Mouse (Mus musculus) erythroblast, embryonic 14.5 days (primary cell): ENCODE data around the gene Hsd17b7. TPM values are rescaled to one million over a fixed set of nuclear protein-coding genes. Genes with fewer than 3 reads are reported as not detected.

Experiments
- H3K27me3 ChIP-seq: 2 replicates; pipeline ENCODE4 v1.6.1; 2012; ENCODE audit warnings: inconsistent platforms; ENCODE audit not compliant: control insufficient read depth
- H3K36me3 ChIP-seq: 2 replicates; pipeline ENCODE4 v1.6.1; 2012; ENCODE audit warnings: mild to moderate bottlenecking, inconsistent platforms; ENCODE audit not compliant: control insufficient read depth
- H3K4me1 ChIP-seq: 2 replicates; pipeline ENCODE4 v1.6.1; 2012; ENCODE audit warnings: inconsistent platforms; ENCODE audit not compliant: control insufficient read depth
- H3K4me3 ChIP-seq: replicated peaks from 2 replicates; pipeline ENCODE3; 2012; ENCODE audit warnings: moderate library complexity, mild to moderate bottlenecking, inconsistent platforms
- H3K9me3 ChIP-seq: 2 replicates; pipeline ENCODE4 v1.6.1; 2012; ENCODE audit warnings: low read length, inconsistent platforms, mixed read lengths; ENCODE audit not compliant: control insufficient read depth
- GATA1 ChIP-seq: IDR thresholded peaks from 2 replicates; pipeline ENCODE4 v1.6.1; 2012; ENCODE audit warnings: low read length, inconsistent platforms, mixed read lengths
- TAL1 ChIP-seq: IDR thresholded peaks from 3 replicates; pipeline ENCODE4 v1.6.1; 2012; ENCODE audit warnings: low read length, inconsistent platforms, mixed read lengths
- polyA plus RNA-seq: library from polyadenylated mRNA; stranded (reverse); fragments of >175 nt; gene quantifications from 2 replicates; pipeline ENCODE4 v1.2.3, GENCODE M21; 2012

Hsd17b7 gene
- polyA plus RNA-seq, 1 experiment, result 0.02 TPM

- TF ChIP-seq GATA1 (no peak), TAL1 (no peak)
- no peaks in the 10 kb centered on the region for H3K27me3 ChIP-seq
- no peaks in the 10 kb centered on the region for H3K36me3 ChIP-seq
- H3K4me1 ChIP-seq, result no peaks in the 10 kb centered on the region
- no peaks in the 10 kb centered on the region for H3K9me3 ChIP-seq
- no peak overlapping the region for H3K4me3 ChIP-seq
Measured at GRCm38 (mm10) chr1:169924567-169924966, 44.5 kb downstream of the Hsd17b7 start.

GRCm38 (mm10) chr1:169921710-169922211 is 47.3 kb downstream of the Hsd17b7 start:
- no peaks in the 10 kb centered on the region for H3K4me1 ChIP-seq
- H3K9me3 ChIP-seq, result no peaks in the 10 kb centered on the region
- no peak overlapping the region for H3K4me3 ChIP-seq
- no peaks in the 10 kb centered on the region for H3K27me3 ChIP-seq
- H3K36me3 ChIP-seq, result no peaks in the 10 kb centered on the region
- TF ChIP-seq TAL1 (no peak), GATA1 (no peak)

- no peak overlapping the region for H3K4me3 ChIP-seq
- H3K9me3 ChIP-seq, result no peaks in the 10 kb centered on the region
- TF ChIP-seq TAL1, result no peak
- no peak for TF ChIP-seq GATA1
- no peaks in the 10 kb centered on the region for H3K36me3 ChIP-seq
- H3K27me3 ChIP-seq, result no peaks in the 10 kb centered on the region
- no peaks in the 10 kb centered on the region for H3K4me1 ChIP-seq
Measured at GRCm38 (mm10) chr1:169919211-169919610, 49.8 kb downstream of the Hsd17b7 start.

GRCm38 (mm10) chr1:169917998-169918397 is 51.0 kb downstream of the Hsd17b7 start:
- Histone ChIP-seq H3K36me3 (no peaks in the 10 kb centered on the region), H3K4me1 (no peaks in the 10 kb centered on the region), H3K27me3 (no peaks in the 10 kb centered on the region), H3K9me3 (no peaks in the 10 kb centered on the region), H3K4me3 (no peak overlapping the region)
- TF ChIP-seq TAL1 (no peak), GATA1 (no peak)

- no peak overlapping the region for H3K4me3 ChIP-seq
- H3K27me3 ChIP-seq, result no peaks in the 10 kb centered on the region
- H3K36me3 ChIP-seq, result no peaks in the 10 kb centered on the region
- TF ChIP-seq GATA1 (no peak), TAL1 (no peak)
- no peaks in the 10 kb centered on the region for H3K4me1 ChIP-seq
- H3K9me3 ChIP-seq, result no peaks in the 10 kb centered on the region
Measured at GRCm38 (mm10) chr1:169917115-169917796, 51.8 kb downstream of the Hsd17b7 start.

DNA sequence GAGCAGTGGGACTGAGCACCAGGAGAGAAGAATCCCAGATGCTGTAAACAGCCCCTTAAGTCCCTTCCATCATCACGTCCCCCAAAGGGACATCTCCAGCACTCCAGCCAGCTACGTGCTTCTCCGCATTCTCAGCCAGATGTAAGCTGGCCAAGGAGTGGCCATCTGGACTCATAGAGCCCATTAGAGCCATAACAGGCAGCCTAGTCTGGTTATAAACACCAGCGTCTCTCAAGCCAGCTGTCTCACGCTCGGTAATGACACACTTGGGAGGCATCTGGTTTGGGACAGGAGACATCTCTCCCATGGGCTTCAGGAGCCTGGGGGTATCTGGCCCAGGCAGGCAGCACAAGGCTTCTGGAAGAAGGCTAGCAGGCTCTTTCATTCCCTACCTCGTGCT is 52.4 kb downstream of the Hsd17b7 start:
- TF ChIP-seq TAL1 (no peak), GATA1 (no peak)
- Histone ChIP-seq H3K9me3 (no peaks in the 10 kb centered on the region), H3K27me3 (no peaks in the 10 kb centered on the region), H3K36me3 (no peaks in the 10 kb centered on the region), H3K4me3 (no peak overlapping the region), H3K4me1 (no peaks in the 10 kb centered on the region)

DNA sequence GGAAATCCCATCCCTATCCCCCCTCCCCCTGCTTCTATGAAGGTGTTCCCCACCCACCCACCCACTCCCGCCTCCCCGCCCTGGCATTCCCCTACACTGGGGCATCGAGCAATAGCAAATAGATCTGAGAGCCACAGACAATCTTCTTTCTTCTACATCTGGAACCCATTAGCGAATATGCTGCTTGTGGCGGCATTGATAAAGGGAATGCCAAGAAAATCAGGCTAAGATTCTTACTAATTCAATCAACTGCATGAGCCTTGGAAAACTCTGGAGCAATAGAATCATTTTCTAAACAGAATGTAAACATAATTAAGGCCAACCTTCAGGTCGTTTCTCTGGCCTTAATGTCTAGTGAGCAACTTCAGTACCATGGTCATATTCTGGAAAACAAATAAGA is 57.5 kb downstream of the Hsd17b7 start:
- Histone ChIP-seq H3K36me3 (no peaks in the 10 kb centered on the region), H3K4me3 (no peak overlapping the region), H3K9me3 (peaks cover 5% of the 10 kb centered on the region; the same call in 1 of the 2 replicates), H3K27me3 (no peaks in the 10 kb centered on the region), H3K4me1 (no peaks in the 10 kb centered on the region)
- no peak for TF ChIP-seq GATA1
- TF ChIP-seq TAL1, result no peak

DNA sequence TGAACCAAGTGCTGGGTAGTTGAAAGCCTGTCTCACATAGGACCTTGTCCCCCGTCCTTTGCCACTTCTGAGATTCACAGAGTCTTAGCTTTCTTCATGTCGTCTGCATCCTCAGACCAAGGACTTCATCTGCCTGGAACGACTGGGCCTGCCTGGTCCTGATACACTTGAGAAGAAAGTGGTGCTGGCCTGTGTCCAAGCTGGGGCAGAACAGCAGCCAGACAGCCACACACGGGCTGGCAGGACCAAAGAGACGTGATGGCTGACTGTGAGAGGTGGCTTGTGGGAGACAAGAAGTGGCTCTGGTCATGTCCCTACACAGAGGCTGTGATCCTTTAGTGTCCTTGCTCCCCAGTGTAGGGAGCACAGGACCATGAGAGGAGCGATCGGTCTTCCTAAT is 58.3 kb downstream of the Hsd17b7 start:
- no peaks in the 10 kb centered on the region for H3K4me1 ChIP-seq
- H3K9me3 ChIP-seq, result peaks cover 5% of the 10 kb centered on the region; the same call in 1 of the 2 replicates
- no peaks in the 10 kb centered on the region for H3K27me3 ChIP-seq
- no peaks in the 10 kb centered on the region for H3K36me3 ChIP-seq
- TF ChIP-seq GATA1, result no peak
- no peak overlapping the region for H3K4me3 ChIP-seq

- no peak for TF ChIP-seq GATA1
- no peak for TF ChIP-seq TAL1
- Histone ChIP-seq H3K36me3 (no peaks in the 10 kb centered on the region), H3K4me3 (no peak overlapping the region), H3K4me1 (no peaks in the 10 kb centered on the region), H3K27me3 (no peaks in the 10 kb centered on the region), H3K9me3 (peaks cover 5% of the 10 kb centered on the region; the same call in 1 of the 2 replicates)
Measured at GRCm38 (mm10) chr1:169909659-169910058, 59.4 kb downstream of the Hsd17b7 start.
